Mouse (Mus musculus) thymus, postnatal 4 days (tissue): Measurements from ENCODE around the gene Gm49321.

ENCODE experiments used
- DNase-seq: peaks from one replicate; pipeline ENCODE4 v3.0.0; 2021

Gm49321 gene

GRCm38 (mm10) chr12:73949318-73950058, 12.0 kb downstream of the Gm49321 start:
- DNase-seq: peak; percentile 29

GRCm38 (mm10) chr12:73952879-73953278, 15.4 kb downstream of the Gm49321 start:
- DNase-seq: peak; percentile 82

GRCm38 (mm10) chr12:73953420-73954186, 16.1 kb downstream of the Gm49321 start:
- peak; percentile 44 for DNase-seq

GRCm38 (mm10) chr12:73954785-73955184, 17.3 kb downstream of the Gm49321 start:
- DNase-seq: no peak

- no peak for DNase-seq
Measured at GRCm38 (mm10) chr12:73957676-73958075, 20.2 kb downstream of the Gm49321 start.

- DNase-seq: no peak
Measured at GRCm38 (mm10) chr12:73958830-73959229, 21.4 kb downstream of the Gm49321 start.

GRCm38 (mm10) chr12:73964291-73965281, 27.1 kb downstream of the Gm49321 start, which contains the start of gene Snapc1:
Gene Snapc1 (plus strand): TSS chr12:73964481.
- DNase-seq: peak; percentile 98

GRCm38 (mm10) chr12:73969142-73969541, 31.7 kb downstream of the Gm49321 start:
- DNase-seq: no peak

GRCm38 (mm10) chr12:73974584-73974983, 37.1 kb downstream of the Gm49321 start:
- DNase-seq: no peak

- DNase-seq: no peak
Measured at GRCm38 (mm10) chr12:73978144-73978543, 40.7 kb downstream of the Gm49321 start.

GRCm38 (mm10) chr12:73979667-73980066, 42.2 kb downstream of the Gm49321 start:
- no peak for DNase-seq

GRCm38 (mm10) chr12:73982533-73982932, 45.1 kb downstream of the Gm49321 start:
- no peak for DNase-seq

- no peak for DNase-seq
Measured at GRCm38 (mm10) chr12:73986299-73986698, 48.8 kb downstream of the Gm49321 start.

GRCm38 (mm10) chr12:73988393-73989008, 51.0 kb downstream of the Gm49321 start:
- no peak for DNase-seq

- DNase-seq: peak; percentile 88
Measured at GRCm38 (mm10) chr12:73989594-73989993, 52.1 kb downstream of the Gm49321 start.

- no peak for DNase-seq
Measured at GRCm38 (mm10) chr12:73996906-73997296, 59.4 kb downstream of the Gm49321 start.

GRCm38 (mm10) chr12:73997297-73998127, 60.1 kb downstream of the Gm49321 start, which contains the start of gene Syt16:
Gene Syt16 (plus strand): TSS chr12:73997661.
- DNase-seq: peak; percentile 64

GRCm38 (mm10) chr12:73998128-73998456, 60.6 kb downstream of the Gm49321 start:
- no peak for DNase-seq

- no peak for DNase-seq
Measured at GRCm38 (mm10) chr12:74002449-74002848, 65.0 kb downstream of the Gm49321 start.

GRCm38 (mm10) chr12:74009448-74009911, 72.0 kb downstream of the Gm49321 start:
- DNase-seq: peak; percentile 59

GRCm38 (mm10) chr12:74013739-74014138, 76.3 kb downstream of the Gm49321 start:
- peak; percentile 80 for DNase-seq
